Mouse (Mus musculus) cerebellum, adult 18-20 months (tissue): Measurements from ENCODE around the gene S100a6.

Experiments
- DNase-seq, 2 experiments: peaks; one replicate each; pipeline ENCODE4 v3.0.0; 2021

The S100a6 gene

DNA sequence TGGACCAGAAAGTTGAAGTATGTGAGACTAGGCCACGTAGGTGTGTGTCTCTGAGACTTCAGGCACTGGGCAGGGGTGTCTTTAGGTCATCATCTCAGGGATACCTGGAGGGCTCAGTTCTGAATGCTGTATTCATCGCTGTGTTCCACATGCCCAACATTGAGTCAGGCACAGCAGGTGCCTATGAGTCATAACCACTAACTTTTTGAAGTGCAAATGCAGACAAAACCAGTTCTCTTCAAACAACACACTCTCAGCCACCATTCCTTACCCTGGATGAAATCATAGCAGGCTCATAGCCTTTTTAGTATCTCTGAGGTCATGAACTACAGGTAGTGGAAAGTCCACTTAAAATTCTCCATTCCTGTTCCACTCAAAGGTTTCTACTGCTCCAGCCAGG is 16.6 kb downstream of the S100a6 start:
- no peak for DNase-seq

DNA sequence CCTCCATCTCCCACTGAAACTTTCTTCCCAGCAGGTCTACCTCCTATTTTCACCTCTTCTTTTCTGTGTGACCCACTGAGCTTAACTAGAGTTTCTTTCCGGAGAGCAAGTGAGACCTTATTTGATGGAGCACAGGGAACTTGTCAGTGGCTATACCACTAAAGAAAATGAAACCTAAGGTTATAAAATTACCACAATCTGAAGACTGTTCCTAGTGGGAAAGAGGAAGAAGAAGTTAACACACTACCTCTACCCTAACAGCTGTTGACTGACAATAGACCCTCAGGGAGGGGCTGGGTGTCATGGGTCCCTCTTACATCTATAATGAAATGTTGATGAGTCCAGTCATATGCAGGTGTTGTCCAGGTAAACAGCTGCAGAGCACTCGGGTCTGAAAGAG is 19.3 kb downstream of the S100a6 start:
- no peak for DNase-seq

DNA sequence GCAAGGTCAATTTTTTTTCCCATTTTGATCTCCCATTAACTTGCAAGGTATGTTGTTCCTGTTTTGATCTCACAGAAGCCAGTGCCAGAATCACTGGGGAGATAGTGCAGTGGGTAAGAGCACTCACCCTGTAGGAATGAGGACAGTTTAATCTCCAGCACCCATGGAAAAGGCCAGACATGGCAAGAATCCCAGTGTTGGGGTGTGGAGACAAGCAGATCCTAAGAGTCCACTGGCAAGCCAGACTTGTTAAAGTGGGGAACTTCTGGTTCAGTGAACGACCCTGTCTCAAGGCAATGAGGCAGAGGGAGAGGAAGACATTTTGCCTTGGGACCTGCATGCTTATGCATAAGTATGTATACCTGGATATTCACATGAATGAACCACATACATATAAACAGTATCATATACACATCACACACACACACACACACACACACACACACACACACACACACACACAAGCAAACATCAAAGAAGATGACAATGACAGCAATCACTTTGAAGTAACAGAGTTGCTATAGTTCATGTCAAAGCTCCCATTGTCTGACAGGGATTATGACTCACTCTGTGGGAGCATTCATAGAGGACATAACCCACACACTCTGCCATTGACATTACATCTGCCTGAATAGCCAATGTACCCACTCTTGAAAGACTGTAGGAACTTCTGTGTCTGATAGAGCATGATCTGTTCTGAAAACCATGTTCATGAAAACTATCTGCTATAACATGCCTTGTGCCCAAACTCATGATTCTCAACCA is 26.0 kb downstream of the S100a6 start:
- no peak for DNase-seq

DNA sequence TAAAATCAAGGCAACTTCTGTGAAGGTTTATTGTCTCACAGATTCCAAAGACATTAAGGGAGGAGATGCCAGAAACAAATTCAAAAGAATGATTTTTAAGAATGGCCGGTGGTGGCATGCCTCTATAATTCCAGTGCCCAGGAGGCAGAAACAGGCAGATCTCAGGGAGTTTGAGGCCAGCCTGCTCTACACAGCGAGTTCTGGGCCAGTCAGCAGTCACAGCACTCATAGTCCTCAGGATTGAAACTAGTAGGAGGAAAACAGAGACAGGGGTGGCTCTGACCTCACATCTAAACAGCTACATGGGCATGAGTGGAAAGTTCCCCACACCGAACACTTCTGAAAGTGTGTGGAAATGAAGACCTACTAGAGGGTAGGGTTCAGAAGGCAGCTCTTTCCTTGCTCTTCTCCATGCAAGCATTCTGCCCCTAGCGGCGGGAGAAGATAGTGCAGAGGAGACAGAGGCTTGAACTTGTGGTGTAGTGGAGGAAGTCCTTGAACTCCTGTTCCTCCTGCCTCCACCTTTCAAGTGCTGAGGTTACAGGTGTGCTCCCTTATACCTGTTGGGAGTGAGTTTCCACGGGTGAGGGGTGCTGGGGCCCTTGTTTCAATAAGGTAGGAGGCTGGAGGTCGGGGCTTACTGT is 27.0 kb downstream of the S100a6 start:
- DNase-seq, result peak; percentile 8 to 10

DNA sequence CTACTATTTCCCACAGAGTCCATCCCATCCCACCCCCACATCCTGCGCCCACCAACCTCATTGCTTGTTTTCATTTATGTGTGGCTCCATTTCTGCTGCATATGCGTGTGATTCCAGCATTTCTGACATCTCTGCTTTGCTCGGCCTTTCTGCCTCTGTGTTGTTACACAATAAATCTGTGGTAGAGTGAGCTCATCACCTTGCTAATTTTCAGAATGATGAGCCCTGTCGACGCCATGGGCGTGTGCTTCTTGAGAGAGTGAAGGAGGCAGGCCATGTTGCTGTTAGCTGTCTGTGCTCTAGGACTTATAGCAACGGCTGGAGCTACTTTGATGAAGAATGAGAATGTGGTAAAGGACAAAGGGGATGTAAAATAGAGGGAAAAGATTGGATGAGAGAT is 28.3 kb downstream of the S100a6 start:
- DNase-seq, result no peak

DNA sequence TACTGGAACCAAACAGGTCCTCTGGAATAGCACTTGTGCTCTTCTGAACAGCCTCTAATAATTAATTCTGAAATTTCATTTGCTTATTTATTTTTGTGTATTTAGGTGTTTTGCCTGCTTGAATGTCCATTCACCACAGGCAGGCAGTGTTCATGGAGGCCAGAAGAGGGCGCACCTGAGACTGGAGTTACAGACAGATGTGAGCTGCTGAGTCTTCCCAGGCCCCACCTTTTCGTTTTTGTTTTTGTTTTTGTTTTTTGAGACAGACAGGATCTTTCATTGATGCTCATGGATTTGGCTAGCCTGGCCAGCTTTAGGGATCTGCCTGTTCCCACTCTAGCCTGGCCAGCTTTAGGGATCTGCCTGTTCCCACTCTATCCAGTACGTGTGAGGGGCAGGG is 31.5 kb downstream of the S100a6 start:
- DNase-seq, result peak in 1 of 2 experiments; percentile 8

DNA sequence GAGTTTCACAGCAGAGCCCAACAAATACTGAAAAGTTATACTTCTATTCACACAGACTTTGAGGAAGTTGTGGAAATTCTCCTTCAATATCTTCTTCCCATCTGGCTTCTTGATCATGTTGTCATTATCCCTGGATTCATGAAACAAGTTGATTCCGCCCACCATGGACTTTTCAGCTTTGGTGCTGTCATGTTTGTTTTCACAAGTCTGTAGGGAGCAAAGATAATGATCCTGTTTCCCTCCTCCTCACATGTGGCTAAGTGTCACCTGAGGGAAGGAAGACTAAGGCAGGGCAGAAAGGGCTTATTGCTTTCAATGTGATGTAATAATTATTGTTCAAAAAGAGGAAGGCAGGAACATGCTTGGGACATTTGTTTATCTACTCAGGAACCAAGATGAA is 34.6 kb downstream of the S100a6 start:
- DNase-seq, result no peak

DNA sequence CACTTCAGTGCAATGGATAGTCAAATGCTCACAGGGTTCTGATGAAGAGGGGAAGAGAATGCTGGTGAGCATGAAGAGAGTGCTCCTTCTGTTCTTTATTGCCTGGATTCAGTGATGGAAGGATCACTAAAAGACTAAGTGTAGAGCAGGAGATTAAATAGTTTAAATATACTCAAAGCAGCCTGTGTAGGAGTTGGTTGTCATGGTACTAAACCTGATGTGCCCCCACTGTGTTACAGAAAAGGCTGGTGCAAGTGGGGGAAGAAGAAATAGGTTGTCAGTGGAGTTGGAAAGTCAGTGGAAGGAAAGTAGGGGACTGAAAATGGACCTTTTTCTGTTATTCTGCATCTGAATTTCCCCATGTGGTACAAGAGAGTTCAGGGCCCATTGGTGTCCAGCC is 36.3 kb downstream of the S100a6 start:
- no peak for DNase-seq

DNA sequence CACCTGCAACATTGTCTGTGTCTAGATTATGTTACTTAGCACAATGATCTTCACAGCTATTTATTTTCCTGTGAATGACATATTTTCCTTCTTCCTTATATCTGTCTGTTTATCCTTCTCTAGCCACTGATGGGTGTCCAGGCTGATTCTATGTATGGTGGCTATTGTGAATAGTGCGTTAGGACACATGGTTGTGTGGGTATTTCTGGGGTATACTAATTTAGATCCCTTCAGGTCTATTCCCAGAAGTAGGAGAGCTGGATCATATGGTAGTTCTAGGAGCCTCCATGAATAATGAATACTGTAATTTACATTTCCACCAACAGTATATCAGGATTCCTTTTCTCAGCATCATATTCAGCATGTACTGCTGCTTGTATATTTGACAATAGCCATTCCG is 37.1 kb downstream of the S100a6 start:
- no peak for DNase-seq

DNA sequence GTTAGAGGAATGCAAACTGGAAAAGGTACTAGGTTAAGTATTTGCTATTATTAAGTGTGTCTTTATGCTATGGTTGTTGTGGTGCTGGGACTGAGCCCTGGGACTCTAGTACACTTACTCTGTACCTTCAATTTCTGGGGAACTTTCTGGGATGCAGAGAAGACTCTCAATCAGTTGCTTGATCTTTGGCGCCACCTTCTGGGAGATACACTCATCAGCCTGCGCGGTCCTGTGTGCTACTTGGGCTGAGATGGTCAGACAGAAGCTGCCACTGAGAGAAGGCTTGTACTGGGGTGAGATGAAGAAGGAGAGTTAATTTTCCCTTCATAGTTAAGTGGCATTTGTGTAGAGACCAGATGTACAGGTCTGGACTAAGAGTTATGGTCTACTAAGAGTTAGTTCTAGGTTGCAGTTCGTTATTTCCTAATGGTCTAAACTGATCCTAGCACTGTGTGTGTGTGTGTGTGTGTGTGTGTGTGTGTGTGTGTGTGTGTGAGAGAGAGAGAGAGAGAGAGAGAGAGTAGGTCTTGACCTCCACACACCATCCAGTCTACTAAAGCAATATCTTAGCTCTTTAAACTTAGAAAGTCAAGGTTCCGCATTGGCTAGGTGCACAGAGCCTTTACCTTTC is 40.3 kb downstream of the S100a6 start:
- peak; percentile 69 to 70 for DNase-seq

DNA sequence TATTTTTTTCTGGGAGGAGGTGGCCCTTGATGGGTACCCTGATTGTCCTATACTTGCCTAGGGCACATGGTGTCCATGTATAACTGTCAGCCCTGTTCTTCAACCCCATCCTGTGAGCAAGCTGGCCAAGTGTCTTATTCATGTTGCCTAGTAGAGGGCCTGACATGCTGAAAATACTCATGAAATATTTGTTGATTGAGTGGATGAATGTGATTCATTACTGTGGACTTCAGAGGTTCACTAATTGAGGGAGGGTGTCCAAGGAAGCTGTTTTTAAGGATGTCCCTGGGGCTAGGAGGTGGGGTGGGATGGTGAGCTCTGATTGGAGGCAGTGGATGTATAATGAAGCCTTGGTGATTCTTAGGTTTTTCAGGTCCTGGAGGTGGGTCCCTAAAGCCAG is 41.0 kb downstream of the S100a6 start, which contains the start of gene S100a7a:
Gene S100a7a (plus strand): TSS at position 301 of the 400 bp plus-strand sequence.
- DNase-seq, result no peak

DNA sequence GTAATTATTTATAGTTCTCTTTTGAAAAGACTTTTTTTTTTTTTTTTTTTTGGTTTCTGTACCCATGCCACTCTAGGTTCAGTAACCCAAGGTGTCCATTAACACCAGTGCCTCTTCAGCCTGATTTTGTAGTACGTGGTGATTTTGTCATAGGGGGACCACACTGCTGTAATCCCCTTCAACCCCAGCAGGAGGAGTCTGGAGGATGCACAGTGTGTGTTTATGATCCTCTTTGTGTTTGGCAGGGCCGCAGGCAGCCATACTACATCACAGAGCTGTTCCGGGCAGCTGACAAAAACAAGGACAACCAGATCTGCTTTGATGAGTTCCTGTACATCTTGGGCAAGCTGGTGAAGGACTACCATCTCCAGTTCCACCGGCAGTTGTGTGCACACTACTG is 44.7 kb downstream of the S100a6 start:
- DNase-seq, result no peak

DNA sequence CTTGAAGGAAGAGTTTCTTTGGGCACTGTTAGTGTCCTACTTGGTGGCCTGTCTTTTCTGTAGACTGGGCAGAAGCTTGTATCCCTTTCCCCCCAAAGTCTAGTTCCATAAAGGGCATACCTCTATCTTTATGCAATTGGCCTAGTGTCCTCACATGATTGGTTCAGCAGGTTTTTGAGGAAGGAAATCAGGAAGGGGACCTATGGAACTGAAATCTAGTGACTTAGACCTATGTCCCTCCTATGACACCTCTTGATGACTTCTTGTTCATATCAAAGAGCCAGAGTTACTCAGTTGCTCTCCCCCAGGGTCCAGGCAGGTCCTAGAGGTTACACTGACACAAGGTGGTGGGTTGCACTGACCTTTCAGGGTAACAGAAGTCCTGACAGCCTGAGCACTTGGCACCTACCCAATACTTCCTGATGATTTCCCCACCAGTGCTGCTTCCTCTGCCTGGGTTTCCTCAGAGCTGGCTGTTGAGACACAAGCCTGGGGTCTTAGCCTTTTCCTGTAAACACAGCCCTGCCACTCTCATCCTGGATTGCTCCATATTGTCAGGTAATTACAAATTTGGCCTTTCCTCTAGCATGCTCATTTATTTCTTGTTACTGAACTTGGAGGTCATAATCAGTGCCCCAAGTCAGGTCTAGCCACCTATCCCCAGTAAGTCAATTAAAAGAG is 46.8 kb downstream of the S100a6 start:
- DNase-seq, result no peak

DNA sequence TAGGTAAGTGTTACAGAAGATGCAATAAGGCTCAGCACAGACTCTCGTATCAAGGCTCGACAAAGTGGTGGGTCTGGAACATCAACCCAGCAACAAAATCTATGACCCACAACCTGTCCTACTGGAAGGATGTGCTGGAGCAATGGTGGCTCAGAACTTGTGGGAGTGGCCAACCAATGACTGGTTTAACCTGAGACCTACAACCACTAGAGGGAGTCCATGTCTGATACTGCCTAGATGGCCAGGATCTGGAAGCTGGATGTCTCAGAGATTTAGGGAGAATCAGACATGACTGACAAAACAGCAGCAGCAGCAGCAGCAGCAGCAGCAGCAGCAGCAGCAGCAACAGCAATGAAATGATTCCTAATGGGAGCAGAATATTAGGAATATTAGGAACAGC is 51.5 kb downstream of the S100a6 start:
- no peak for DNase-seq

DNA sequence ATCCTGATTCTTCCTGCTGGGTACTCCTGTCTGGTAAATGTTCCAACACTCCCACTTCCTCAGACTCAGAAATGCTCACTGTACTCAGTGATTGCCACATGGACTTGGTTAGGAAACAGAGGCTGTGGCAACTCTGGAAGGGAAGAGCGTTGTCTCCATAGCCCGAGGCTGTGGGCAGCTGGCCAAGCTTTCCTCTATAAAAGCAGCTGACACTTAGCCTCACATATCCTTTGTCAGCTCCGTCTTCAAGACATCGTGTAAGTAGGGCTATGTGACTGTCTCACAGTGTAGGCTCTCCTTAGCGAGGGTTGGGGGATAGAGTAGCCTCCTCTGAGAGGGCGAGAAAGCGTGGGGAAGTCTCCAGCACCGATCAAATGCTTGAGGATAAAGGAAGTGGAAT is 56.2 kb downstream of the S100a6 start, which contains the start of gene S100a8:
Gene S100a8 (plus strand): TSS at position 133 of the 400 bp plus-strand sequence.
- no peak for DNase-seq
